Mouse (Mus musculus) kidney, adult 2 months (tissue): ENCODE measurements around the gene Calhm6. TPM values are rescaled to one million over a fixed set of nuclear protein-coding genes. Genes with fewer than 3 reads are reported as not detected.

Experiments
- DNase-seq: peaks from one replicate; pipeline ENCODE4 v3.0.0; 2021
- H3K27ac ChIP-seq: fragments of 200-500 bp; 2 replicates; pipeline ENCODE4 v1.5.1; 2012; ENCODE audit warnings: low read depth, low read length, control low read depth, inconsistent platforms; ENCODE audit not compliant: insufficient read depth
- H3K27me3 ChIP-seq: fragments of 200-500 bp; replicated peaks from 2 replicates; pipeline ENCODE4 v1.6.1; 2012; ENCODE audit warnings: mild to moderate bottlenecking, moderate library complexity, low read length, inconsistent platforms; ENCODE audit not compliant: control insufficient read depth, insufficient read depth
- H3K36me3 ChIP-seq: fragments of 200-500 bp; 2 replicates; pipeline ENCODE4 v1.6.1; 2012; ENCODE audit warnings: mild to moderate bottlenecking, moderate library complexity, low read length, inconsistent platforms; ENCODE audit not compliant: control insufficient read depth, insufficient read depth
- H3K4me1 ChIP-seq: fragments of 200-500 bp; 2 replicates; pipeline ENCODE4 v1.6.1; 2011; ENCODE audit warnings: low read length; ENCODE audit not compliant: control insufficient read depth, insufficient read depth
- H3K4me3 ChIP-seq: fragments of 200-500 bp; 2 replicates; pipeline ENCODE4 v1.5.1; 2011; ENCODE audit warnings: mild to moderate bottlenecking, low read depth, low read length, control low read depth; ENCODE audit not compliant: insufficient read depth
- CTCF ChIP-seq: fragments of 200-500 bp; conservative IDR thresholded peaks from 2 replicates; pipeline ENCODE4 v1.5.1; 2011; ENCODE audit warnings: low read depth, mild to moderate bottlenecking, control low read depth, low read length, moderate library complexity, mixed read lengths; ENCODE audit not compliant: insufficient read depth, insufficient read length
- POLR2A ChIP-seq: fragments of 200-500 bp; IDR thresholded peaks from one replicate; pipeline ENCODE4 v1.6.1; 2011; ENCODE audit warnings: low read depth, low read length, control low read depth
- WGBS: fragments of 180-500 bp; shearing (Covaris S2); methylation state at CpG from one replicate; pipeline ENCODE4 v1.1.7; 2018; 5-methylcytosine and 5-hydroxymethylcytosine counted together
- polyA plus RNA-seq: library from polyadenylated mRNA; depleted of rRNA; stranded (reverse); fragments of >200 nt; gene quantifications from 2 replicates; pipeline ENCODE4 v1.2.3, GENCODE M21; 2012

Gene Calhm6
- polyA plus RNA-seq, 1 experiment, result 1.4 TPM

- Histone ChIP-seq H3K36me3 (no peaks in the 10 kb centered on the region), H3K27ac (no peak overlapping the region), H3K27me3 (no peaks in the 10 kb centered on the region), H3K4me1 (no peaks in the 10 kb centered on the region), H3K4me3 (no peak overlapping the region)
- TF ChIP-seq POLR2A, result no peak
- DNase-seq, result peak; percentile 20
- 45% methylated on average over 12 of the region's 12 CpGs for WGBS
Measured at GRCm38 (mm10) chr10:34155796-34156554, 28.2 kb upstream of the Calhm6 start.

- no peak for TF ChIP-seq POLR2A
- TF ChIP-seq CTCF, result 0 out of 2 replicates have a peak, but pooled peaks have one; percentile 13
- WGBS, result 67% methylated on average over 3 of the region's 3 CpGs
- no peaks in the 10 kb centered on the region for H3K4me1 ChIP-seq
- DNase-seq, result no peak
- H3K36me3 ChIP-seq, result no peaks in the 10 kb centered on the region
- no peak overlapping the region for H3K27ac ChIP-seq
- H3K27me3 ChIP-seq, result no peaks in the 10 kb centered on the region
- H3K4me3 ChIP-seq, result no peak overlapping the region
Measured at GRCm38 (mm10) chr10:34151827-34152226, 24.0 kb upstream of the Calhm6 start.

- Histone ChIP-seq H3K4me3 (no peak overlapping the region), H3K36me3 (no peaks in the 10 kb centered on the region), H3K4me1 (no peaks in the 10 kb centered on the region), H3K27me3 (no peaks in the 10 kb centered on the region), H3K27ac (no peak overlapping the region)
- TF ChIP-seq POLR2A, result no peak
- no peak for TF ChIP-seq CTCF
- WGBS, result 33% methylated on average over 6 of the region's 6 CpGs
- DNase-seq, result no peak
Measured at GRCm38 (mm10) chr10:34150454-34150853, 22.7 kb upstream of the Calhm6 start.

- H3K36me3 ChIP-seq, result no peaks in the 10 kb centered on the region
- H3K27me3 ChIP-seq, result no peaks in the 10 kb centered on the region
- no peak overlapping the region for H3K4me3 ChIP-seq
- WGBS, result 43% methylated on average over 3 of the region's 3 CpGs
- H3K27ac ChIP-seq, result no peak overlapping the region
- no peaks in the 10 kb centered on the region for H3K4me1 ChIP-seq
- no peak for DNase-seq
- TF ChIP-seq POLR2A, result no peak
Measured at GRCm38 (mm10) chr10:34149772-34150171, 22.0 kb upstream of the Calhm6 start.

- 64% methylated on average over 2 of the region's 2 CpGs for WGBS
- H3K36me3 ChIP-seq, result no peaks in the 10 kb centered on the region
- no peak overlapping the region for H3K27ac ChIP-seq
- no peaks in the 10 kb centered on the region for H3K4me1 ChIP-seq
- TF ChIP-seq POLR2A (no peak), CTCF (no peak)
- no peaks in the 10 kb centered on the region for H3K27me3 ChIP-seq
- DNase-seq, result no peak
- H3K4me3 ChIP-seq, result no peak overlapping the region
Measured at GRCm38 (mm10) chr10:34141693-34142092, 13.9 kb upstream of the Calhm6 start.

GRCm38 (mm10) chr10:34139768-34140167, 12.0 kb upstream of the Calhm6 start:
- Histone ChIP-seq H3K27me3 (no peaks in the 10 kb centered on the region), H3K4me1 (no peaks in the 10 kb centered on the region), H3K36me3 (no peaks in the 10 kb centered on the region), H3K4me3 (no peak overlapping the region), H3K27ac (no peak overlapping the region)
- no peak for DNase-seq
- TF ChIP-seq POLR2A, result no peak
- TF ChIP-seq CTCF, result no peak
- 75% methylated on average over 4 of the region's 4 CpGs for WGBS

GRCm38 (mm10) chr10:34138027-34138426, 10.2 kb upstream of the Calhm6 start:
- no peak overlapping the region for H3K4me3 ChIP-seq
- 71% methylated on average over 6 of the region's 6 CpGs for WGBS
- no peak for DNase-seq

More at GRCm38 (mm10) chr10:34138027-34138426, 10.2 kb upstream of the Calhm6 start:
- H3K4me1 ChIP-seq, result no peaks in the 10 kb centered on the region
- TF ChIP-seq CTCF (no peak), POLR2A (no peak)
- H3K27ac ChIP-seq, result no peak overlapping the region
- no peaks in the 10 kb centered on the region for H3K27me3 ChIP-seq
- no peaks in the 10 kb centered on the region for H3K36me3 ChIP-seq
